Mouse (Mus musculus) liver, embryonic 14.5 days (tissue): ENCODE results near the gene Plcxd1. TPM values are rescaled to one million over a fixed set of nuclear protein-coding genes. Genes with fewer than 3 reads are reported as not detected.

Experiments
- ATAC-seq: fragments of 200-750 bp; cut with Nextera tagmentation; 2 replicates; pipeline ENCODE4 v1.8.0; 2017; ENCODE audit warnings: moderate number of reproducible peaks, mild to moderate bottlenecking, moderate library complexity; ENCODE audit not compliant: insufficient read depth
- DNase-seq, 3 experiments: peaks; one replicate each; pipeline ENCODE4 v3.0.0-alpha.2; 2012 to 2013; ENCODE audit warnings: low read depth in 3 of 3, low spot score in 3 of 3
- H3K27ac ChIP-seq: fragments of 300-500 bp; sonication (generic); 2 replicates; pipeline ENCODE4 v1.5.1; 2014; ENCODE audit warnings: moderate library complexity, mild to moderate bottlenecking, control low read depth, inconsistent platforms
- H3K27me3 ChIP-seq: fragments of 300-500 bp; sonication (generic); 2 replicates; pipeline ENCODE4 v1.6.1; 2014; ENCODE audit warnings: mild to moderate bottlenecking, low read length, moderate library complexity; ENCODE audit not compliant: control insufficient read depth, insufficient read depth
- H3K36me3 ChIP-seq: fragments of 300-500 bp; sonication (generic); replicated peaks from 2 replicates; pipeline ENCODE4 v1.6.1; 2014; ENCODE audit warnings: low read depth; ENCODE audit not compliant: control insufficient read depth, insufficient read depth
- H3K4me1 ChIP-seq, 2 experiments: fragments of 200-500 bp in 1 of 2; fragments of 300-500 bp in 1 of 2; sonication (generic) in 1 of 2; replicated peaks; 2 replicates each; pipeline ENCODE4 v1.6.1; 2012 to 2014; ENCODE audit warnings: antibody characterized with exemption in 1 of 2, inconsistent platforms in 1 of 2, low read length in 1 of 2; ENCODE audit not compliant: control insufficient read depth in 2 of 2, insufficient read depth in 2 of 2
- H3K4me2 ChIP-seq: fragments of 300-500 bp; sonication (generic); 2 replicates; pipeline ENCODE4 v1.6.1; 2014; ENCODE audit warnings: low read depth, mild to moderate bottlenecking, control low read depth, moderate library complexity
- H3K4me3 ChIP-seq, 2 experiments: fragments of 200-500 bp in 1 of 2; fragments of 300-500 bp in 1 of 2; sonication (generic) in 1 of 2; 2 replicates each; pipeline ENCODE4 v1.5.1; 2012 to 2014; ENCODE audit warnings: low read depth in 2 of 2, low read length in 2 of 2, mild to moderate bottlenecking in 2 of 2, control low read depth in 1 of 2, inconsistent platforms in 1 of 2, moderate library complexity in 1 of 2; ENCODE audit not compliant: insufficient read depth in 1 of 2
- H3K9ac ChIP-seq: fragments of 300-500 bp; sonication (generic); replicated peaks from 2 replicates; pipeline ENCODE4 v1.6.1; 2014; ENCODE audit warnings: mild to moderate bottlenecking, control low read depth, moderate library complexity
- H3K9me3 ChIP-seq: fragments of 300-500 bp; sonication (generic); 2 replicates; pipeline ENCODE4 v1.6.1; 2016; ENCODE audit warnings: low read length, mixed read lengths; ENCODE audit not compliant: control insufficient read depth
- CTCF ChIP-seq: IDR thresholded peaks from 2 replicates; pipeline ENCODE4 v1.5.1; 2016; ENCODE audit warnings: antibody characterized with exemption, low read depth, control low read depth
- EP300 ChIP-seq: IDR thresholded peaks from 2 replicates; pipeline ENCODE4 v1.6.1; 2016; ENCODE audit warnings: antibody characterized with exemption, low read depth
- WGBS: fragments of 180-500 bp; shearing (Covaris S2); extraction: QIAGEN DNeasy Blood & Tissue Kit; methylation state at CpG from one replicate; pipeline ENCODE4 v1.1.7; 2014; ENCODE audit not compliant: insufficient replicate concordance; 5-methylcytosine and 5-hydroxymethylcytosine counted together
- polyA plus RNA-seq, 2 experiments: library from polyadenylated mRNA; depleted of rRNA in 1 of 2; stranded (reverse) in 1 of 2; unstranded in 1 of 2; fragments of >200 nt; fragmentation: Nextera tagmentation in 1 of 2; extraction: Ambion mirVana in 1 of 2; gene quantifications; 2 replicates each; pipeline versions ENCODE4 v1.2.1 to v1.2.3; 2012 to 2014

The Plcxd1 gene
- polyA plus RNA-seq, 2 experiments: 0.13 to 0.14 TPM

DNA sequence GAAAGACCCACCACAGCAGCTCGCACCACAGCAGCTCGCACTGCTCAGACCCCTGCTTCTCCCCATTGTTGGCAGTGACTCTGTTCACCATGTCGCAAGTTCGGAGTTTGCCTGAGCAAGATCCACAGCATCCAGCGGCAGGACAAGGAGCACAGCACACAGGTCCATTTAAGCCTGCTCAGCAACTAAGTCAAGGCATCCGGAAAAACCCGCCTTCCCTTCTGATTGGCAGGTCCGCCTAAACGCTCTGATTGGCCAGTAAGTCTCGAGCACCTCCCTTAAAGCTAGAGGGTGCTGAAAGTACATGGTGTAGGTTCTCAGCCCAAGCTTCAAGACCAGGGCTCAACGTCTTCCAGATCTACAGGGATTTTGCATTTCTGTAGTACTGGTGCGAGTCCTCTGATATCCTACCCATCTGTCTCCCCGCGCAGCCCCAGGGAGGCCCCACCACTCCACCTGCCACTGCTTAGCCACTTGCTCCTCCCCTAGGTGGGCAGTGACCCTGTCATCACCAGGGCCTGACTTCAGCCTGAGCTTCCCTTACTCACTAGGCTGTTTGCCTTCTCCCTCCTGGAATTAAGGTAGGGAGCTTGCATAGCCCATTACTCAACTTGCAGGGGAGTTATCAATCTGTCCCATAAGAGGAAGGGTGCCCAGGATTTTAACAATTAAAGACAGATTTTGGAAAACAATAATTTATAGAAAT, 13.5 kb upstream of the Plcxd1 start:
- Histone ChIP-seq H3K4me2 (no peak overlapping the region), H3K9me3 (no peaks in the 10 kb centered on the region), H3K36me3 (no peaks in the 10 kb centered on the region), H3K9ac (no peak overlapping the region), H3K27me3 (no peaks in the 10 kb centered on the region), H3K4me1 (no peaks in the 10 kb centered on the region), H3K4me3 (0 out of 4 replicates have a peak overlapping the region, but pooled peaks of 1 of the 2 experiments have one; percentile 6), H3K27ac (no peak overlapping the region)
- WGBS: 50% methylated on average over 14 of the region's 14 CpGs
- no peak for DNase-seq
- ATAC-seq: peak; percentile 63; the same call in 1 of the 2 replicates
- TF ChIP-seq CTCF: no peak
- no peak for TF ChIP-seq EP300

DNA sequence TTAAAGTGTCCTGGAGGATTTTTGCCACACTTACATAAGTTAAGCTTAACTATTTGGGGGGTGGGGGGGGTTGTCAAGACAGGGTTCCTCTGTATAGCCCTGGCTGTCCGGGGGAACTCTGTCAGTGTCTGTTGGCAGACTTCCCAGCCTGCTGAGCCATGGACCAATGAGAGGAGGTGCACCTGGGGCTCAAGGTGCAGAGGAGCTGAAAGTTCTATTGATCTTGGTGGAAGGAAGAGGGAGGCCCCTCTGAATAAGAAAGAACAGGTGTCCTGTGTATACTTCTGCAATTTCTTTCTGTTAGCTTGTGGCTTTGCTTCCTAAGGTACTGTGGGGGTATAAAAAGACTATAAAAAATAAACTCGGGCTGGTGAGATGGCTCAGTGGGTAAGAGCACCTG, 8.2 kb upstream of the Plcxd1 start:
- Histone ChIP-seq H3K4me1 (peaks cover 0 to 6% of the 10 kb centered on the region in 2 experiments; a peak in 2 of 4 replicates), H3K27ac (no peak overlapping the region), H3K4me2 (no peak overlapping the region), H3K36me3 (no peaks in the 10 kb centered on the region), H3K9ac (no peak overlapping the region), H3K27me3 (no peaks in the 10 kb centered on the region), H3K9me3 (no peaks in the 10 kb centered on the region), H3K4me3 (no peak overlapping the region)
- ATAC-seq (no peak), DNase-seq (no peak)
- TF ChIP-seq EP300 (no peak), CTCF (no peak)
- WGBS: 44% methylated on average over 2 of the region's 2 CpGs

DNA sequence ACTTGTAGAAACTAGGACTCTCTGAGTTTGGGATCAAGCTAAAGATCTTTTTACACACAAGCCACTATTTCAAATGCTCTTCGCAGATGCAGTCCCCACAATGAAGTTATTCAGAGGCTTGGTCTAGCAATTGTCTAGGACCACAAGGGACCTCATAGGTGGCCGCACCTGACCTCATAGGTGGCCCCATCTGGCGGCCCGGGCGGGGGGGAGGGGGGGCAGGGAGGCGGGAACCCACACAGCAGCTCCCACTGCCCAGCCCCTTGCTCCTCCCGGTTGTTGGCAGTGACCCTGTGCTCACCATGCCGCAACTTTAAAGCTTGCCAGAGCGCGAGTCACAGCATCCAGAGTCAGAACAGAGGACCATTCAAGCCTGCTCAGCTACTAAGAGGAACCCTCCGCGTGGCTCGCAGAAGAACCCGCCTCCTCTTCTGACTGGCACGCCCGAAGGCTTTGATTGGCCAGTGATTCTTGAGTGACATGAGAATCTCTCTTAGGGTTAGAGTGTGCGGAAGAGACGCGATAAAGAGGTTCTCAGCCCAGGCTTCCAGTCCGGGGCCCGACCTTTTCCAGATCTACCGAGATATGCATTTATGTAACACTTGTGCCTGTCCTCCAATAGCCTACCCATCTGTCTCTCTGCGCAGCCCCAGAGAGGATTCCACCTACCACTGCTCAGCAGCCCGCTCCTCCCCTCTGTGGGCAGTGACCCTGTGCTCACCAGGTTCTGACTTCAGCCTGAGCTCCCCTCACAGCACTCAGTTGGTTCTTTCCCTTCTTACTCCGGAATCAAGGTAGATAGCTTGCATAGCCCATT, 5.5 kb upstream of the Plcxd1 start, which contains the start of gene Gm35315:
Gm35315 (minus strand) TSS at position 391 of the 817 bp plus-strand sequence.
- Histone ChIP-seq H3K27ac (peak within 1 kb of the TSS; percentile 52), H3K4me1 (peaks cover 0 to 6% of the 10 kb centered on the region in 2 experiments; a peak in 2 of 4 replicates), H3K9me3 (no peaks in the 10 kb centered on the region), H3K4me3 (peak within 1 kb of the TSS; percentile 53 to 71), H3K9ac (peak within 1 kb of the TSS; percentile 55), H3K36me3 (no peaks in the 10 kb centered on the region), H3K4me2 (peak within 1 kb of the TSS; percentile 75), H3K27me3 (no peaks in the 10 kb centered on the region)
- peak; percentile 84 to 89 (median 86) for DNase-seq
- under 1% methylated on average over 25 of the region's 25 CpGs for WGBS
- TF ChIP-seq CTCF: no peak
- peak; percentile 97 for ATAC-seq

DNA sequence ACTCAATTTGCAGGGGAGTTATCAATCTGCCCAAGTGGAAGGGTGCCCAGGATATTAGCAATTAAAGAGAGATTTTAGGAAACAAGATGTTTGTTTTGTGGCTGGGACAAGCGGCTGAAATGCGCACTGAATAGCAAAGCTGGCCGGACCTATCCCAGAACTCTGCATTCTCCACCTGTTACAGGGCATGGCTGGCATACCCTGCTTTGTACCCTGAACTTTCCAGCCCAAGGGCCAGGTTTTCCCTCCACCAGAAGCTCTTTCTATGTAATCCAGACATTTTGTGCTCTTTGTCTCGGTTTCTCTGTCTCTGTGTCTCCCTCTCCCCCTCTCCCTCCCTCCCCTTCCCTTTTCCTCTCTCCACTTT, 4.9 kb upstream of the Plcxd1 start:
- ATAC-seq: peak; percentile 44; the same call in 1 of the 2 replicates
- Histone ChIP-seq H3K4me3 (peak overlapping the region; percentile 53 to 71), H3K36me3 (no peaks in the 10 kb centered on the region), H3K27me3 (no peaks in the 10 kb centered on the region), H3K9ac (peak overlapping the region; percentile 55), H3K4me2 (peak overlapping the region; percentile 75), H3K27ac (peak overlapping the region; percentile 52), H3K9me3 (no peaks in the 10 kb centered on the region), H3K4me1 (peaks cover 0 to 6% of the 10 kb centered on the region in 2 experiments; a peak in 2 of 4 replicates)
- DNase-seq: no peak
- TF ChIP-seq EP300 (no peak), CTCF (no peak)
- WGBS: 4% methylated on average over 4 of the region's 4 CpGs

DNA sequence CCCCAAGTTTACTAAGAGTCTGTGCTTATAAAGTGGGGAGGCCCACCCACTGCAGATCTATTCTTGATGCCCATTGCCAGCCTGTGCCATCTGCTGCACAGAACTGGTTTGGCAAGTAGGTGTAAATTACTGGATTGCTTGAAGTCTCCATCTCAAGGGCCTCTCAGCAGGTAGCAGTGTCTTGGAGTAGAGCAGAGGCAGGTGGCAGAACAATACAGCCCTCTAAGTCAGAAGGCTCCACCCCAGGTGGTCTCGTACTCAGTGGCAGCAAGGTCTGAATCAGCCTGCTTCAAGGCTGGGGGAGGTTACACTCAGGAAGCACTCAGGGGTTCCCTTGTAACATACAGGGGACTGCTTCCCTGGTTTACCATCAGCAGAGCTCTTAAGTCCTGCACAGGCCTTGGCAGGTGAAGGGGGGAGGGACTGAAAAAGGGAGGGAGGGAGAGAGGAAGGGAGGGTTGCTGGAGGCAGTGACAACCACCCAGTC, 735 bp upstream of the Plcxd1 start:
- ATAC-seq (no peak), DNase-seq (no peak)
- 53% methylated on average over 1 of the region's 1 CpGs for WGBS
- no peaks in the 10 kb centered on the region; the same call in 1 of the 2 replicates for H3K36me3 ChIP-seq
- peaks cover 4 to 6% of the 10 kb centered on the region in 2 experiments; a peak in 2 of 4 replicates for H3K4me1 ChIP-seq
- no peak overlapping the region for H3K9ac ChIP-seq
- H3K27me3 ChIP-seq: peaks cover 4% of the 10 kb centered on the region; the same call in 1 of the 2 replicates
- no peak for TF ChIP-seq CTCF
- TF ChIP-seq EP300: no peak
- H3K27ac ChIP-seq: no peak overlapping the region
- no peaks in the 10 kb centered on the region for H3K9me3 ChIP-seq
- H3K4me2 ChIP-seq: no peak overlapping the region
- no peak overlapping the region for H3K4me3 ChIP-seq
